Mouse (Mus musculus): ENCODE data around the gene Dkkl1. TPM values are rescaled to one million over a fixed set of nuclear protein-coding genes. Genes with fewer than 3 reads are reported as not detected.
A peak's percentile ranks its signal among the peaks of the same experiment; 100 is the strongest.

The Dkkl1 gene
- polyA plus RNA-seq, 3 experiments from 2014 or later = 17.5 to 50.4 (median 28.3) TPM

GRCm38 (mm10) chr7:45164833-45165232 lies 47.1 kb downstream of the Dkkl1 start:
- no peak for ATAC-seq

- no peak for ATAC-seq
Observed at GRCm38 (mm10) chr7:45163735-45164490, 48.0 kb downstream of the Dkkl1 start, which contains the start of gene Slc17a7. TSS of gene Slc17a7 (plus strand) at chr7:45163949.

- no peak for ATAC-seq
Observed at GRCm38 (mm10) chr7:45162996-45163615, 48.8 kb downstream of the Dkkl1 start.

GRCm38 (mm10) chr7:45162551-45162950 lies 49.4 kb downstream of the Dkkl1 start:
- no peak for ATAC-seq

- peak; percentile 96 for ATAC-seq
Observed at GRCm38 (mm10) chr7:45161612-45162473, 50.1 kb downstream of the Dkkl1 start.

GRCm38 (mm10) chr7:45160866-45161265 lies 51.1 kb downstream of the Dkkl1 start:
- ATAC-seq = no peak

- ATAC-seq = no peak
Observed at GRCm38 (mm10) chr7:45160316-45160800, 51.6 kb downstream of the Dkkl1 start.

GRCm38 (mm10) chr7:45158991-45159390 lies 53.0 kb downstream of the Dkkl1 start:
- no peak for ATAC-seq

Other genes with a start within 250 kb of the Dkkl1 start
- 1 to 10 TPM in 2 of 3 experiments, under 1 TPM in 1; 0.23 to 1.9 (median 1.5) TPM for gene Cpt1c, start 237.3 kb downstream of the Dkkl1 start, polyA plus RNA-seq (2017; shearing (Covaris generic))
- gene Prmt1, start 225.6 kb downstream of the Dkkl1 start, polyA plus RNA-seq (2017; shearing (Covaris generic)) = 10 to 100 TPM; 37.3 to 84.6 (median 70.6) TPM
- gene Irf3, start 214.5 kb downstream of the Dkkl1 start, polyA plus RNA-seq (2017; shearing (Covaris generic)) = 100 to 1,000 TPM in 2 of 3 experiments, 10 to 100 TPM in 1; 83.6 to 119 (median 115) TPM
- gene Bcl2l12, start 213.4 kb downstream of the Dkkl1 start, polyA plus RNA-seq (2017; shearing (Covaris generic)) = 10 to 100 TPM; 21.0 to 29.3 (median 26.6) TPM
- gene Scaf1, start 195.8 kb downstream of the Dkkl1 start, polyA plus RNA-seq (2017; shearing (Covaris generic)) = 1 to 10 TPM; 7.4 to 8.9 (median 8.7) TPM
- gene Rras, start 194.2 kb downstream of the Dkkl1 start, polyA plus RNA-seq (2017; shearing (Covaris generic)) = 1 to 10 TPM; 3.2 to 6.5 (median 5.1) TPM
- 10 to 100 TPM in 1 of 3 experiments, 1 to 10 TPM in 2; 5.0 to 12.9 (median 9.8) TPM for gene Prr12, start 159.3 kb downstream of the Dkkl1 start, polyA plus RNA-seq (2017; shearing (Covaris generic))
- gene Nosip, start 149.7 kb downstream of the Dkkl1 start, polyA plus RNA-seq (2017; shearing (Covaris generic)) = 100 to 1,000 TPM; 129 to 164 (median 158) TPM
- 1 to 10 TPM; 2.0 to 2.3 (median 2.1) TPM for gene Prrg2, start 149.5 kb downstream of the Dkkl1 start, polyA plus RNA-seq (2017; shearing (Covaris generic))
- 1 to 10 TPM; 1.7 to 6.5 (median 5.7) TPM for gene Rcn3, start 119.9 kb downstream of the Dkkl1 start, polyA plus RNA-seq (2017; shearing (Covaris generic))
- gene Fcgrt, start 108.3 kb downstream of the Dkkl1 start, polyA plus RNA-seq (2017; shearing (Covaris generic)) = 1 to 10 TPM in 2 of 3 experiments, under 1 TPM in 1; 0.81 to 3.0 (median 1.8) TPM
- gene Rps11, start 87.7 kb downstream of the Dkkl1 start, polyA plus RNA-seq (2017; shearing (Covaris generic)) = 1,000 to 10,000 TPM; 3,557 to 4,924 (median 4,468) TPM
- 1,000 to 10,000 TPM; 6,216 to 8,178 (median 7,568) TPM for gene Rpl13a, start 83.4 kb downstream of the Dkkl1 start, polyA plus RNA-seq (2017; shearing (Covaris generic))
- gene Gm45713, start 75.9 kb downstream of the Dkkl1 start, polyA plus RNA-seq (2017; shearing (Covaris generic)) = 1 to 10 TPM; 1.4 to 2.4 (median 1.6) TPM
- gene Flt3l, start 75.7 kb downstream of the Dkkl1 start, polyA plus RNA-seq (2017; shearing (Covaris generic)) = 100 to 1,000 TPM in 1 of 3 experiments, 10 to 100 TPM in 2; 70.2 to 108 (median 97.6) TPM
- gene Pih1d1, start 57.8 kb downstream of the Dkkl1 start, polyA plus RNA-seq (2017; shearing (Covaris generic)) = 10 to 100 TPM; 42.9 to 50.6 (median 50.5) TPM
- 10 to 100 TPM; 15.2 to 32.1 (median 26.6) TPM for gene Aldh16a1, start 57.6 kb downstream of the Dkkl1 start, polyA plus RNA-seq (2017; shearing (Covaris generic))
- gene Slc17a7, start 48.2 kb downstream of the Dkkl1 start, polyA plus RNA-seq (2017; shearing (Covaris generic)) = under 1 TPM in 1 of 3 experiments, not detected in 2; 0.16 TPM
- not detected for gene Gfy, start 32.6 kb downstream of the Dkkl1 start, polyA plus RNA-seq (2017; shearing (Covaris generic))
- not detected for gene Pth2, start 31.2 kb downstream of the Dkkl1 start, polyA plus RNA-seq (2017; shearing (Covaris generic))
- gene Ccdc155, start 7.3 kb downstream of the Dkkl1 start, polyA plus RNA-seq (2017; shearing (Covaris generic)) = under 1 TPM in 1 of 3 experiments, not detected in 2; 0.24 TPM
- gene Tead2, start 3.6 kb upstream of the Dkkl1 start, polyA plus RNA-seq (2017; shearing (Covaris generic)) = 1 to 10 TPM; 2.0 to 4.2 (median 3.2) TPM
- 100 to 1,000 TPM; 390 to 554 (median 476) TPM for gene Cd37, start 27.0 kb upstream of the Dkkl1 start, polyA plus RNA-seq (2017; shearing (Covaris generic))
- gene Slc6a16, start 28.9 kb upstream of the Dkkl1 start, polyA plus RNA-seq (2017; shearing (Covaris generic)) = not detected
- gene Slc6a21, start 65.4 kb upstream of the Dkkl1 start, polyA plus RNA-seq (2017; shearing (Covaris generic)) = under 1 TPM in 1 of 3 experiments, not detected in 2; 0.50 TPM
- gene Trpm4, start 121.6 kb upstream of the Dkkl1 start, polyA plus RNA-seq (2017; shearing (Covaris generic)) = 10 to 100 TPM; 17.2 to 21.7 (median 19.3) TPM
- not detected for gene Hrc, start 123.1 kb upstream of the Dkkl1 start, polyA plus RNA-seq (2017; shearing (Covaris generic))
- gene Ppfia3, start 154.9 kb upstream of the Dkkl1 start, polyA plus RNA-seq (2017; shearing (Covaris generic)) = under 1 TPM in 2 of 3 experiments, not detected in 1; 0.19 to 0.60 TPM
- gene Lin7b, start 158.4 kb upstream of the Dkkl1 start, polyA plus RNA-seq (2017; shearing (Covaris generic)) = not detected
- gene Snrnp70, start 183.6 kb upstream of the Dkkl1 start, polyA plus RNA-seq (2017; shearing (Covaris generic)) = 100 to 1,000 TPM in 1 of 3 experiments, 10 to 100 TPM in 2; 72.4 to 131 (median 77.7) TPM
- gene Kcna7, start 193.5 kb upstream of the Dkkl1 start, polyA plus RNA-seq (2017; shearing (Covaris generic)) = not detected
- under 1 TPM in 2 of 3 experiments, not detected in 1; 0.31 to 0.34 TPM for gene Ntf5, start 201.5 kb upstream of the Dkkl1 start, polyA plus RNA-seq (2017; shearing (Covaris generic))
- not detected for gene Lhb, start 208.7 kb upstream of the Dkkl1 start, polyA plus RNA-seq (2017; shearing (Covaris generic))
- gene Gys1, start 222.7 kb upstream of the Dkkl1 start, polyA plus RNA-seq (2017; shearing (Covaris generic)) = 1 to 10 TPM; 6.7 to 10.0 (median 9.7) TPM
- gene Ruvbl2, start 225.9 kb upstream of the Dkkl1 start, polyA plus RNA-seq (2017; shearing (Covaris generic)) = 10 to 100 TPM; 36.7 to 48.4 (median 43.8) TPM
- 1,000 to 10,000 TPM; 1,271 to 2,003 (median 1,772) TPM for gene Ftl1, start 247.7 kb upstream of the Dkkl1 start, polyA plus RNA-seq (2017; shearing (Covaris generic))